Comparison of ENCODE assay signal across 32 mouse cellular contexts in the genomic region with DNA sequence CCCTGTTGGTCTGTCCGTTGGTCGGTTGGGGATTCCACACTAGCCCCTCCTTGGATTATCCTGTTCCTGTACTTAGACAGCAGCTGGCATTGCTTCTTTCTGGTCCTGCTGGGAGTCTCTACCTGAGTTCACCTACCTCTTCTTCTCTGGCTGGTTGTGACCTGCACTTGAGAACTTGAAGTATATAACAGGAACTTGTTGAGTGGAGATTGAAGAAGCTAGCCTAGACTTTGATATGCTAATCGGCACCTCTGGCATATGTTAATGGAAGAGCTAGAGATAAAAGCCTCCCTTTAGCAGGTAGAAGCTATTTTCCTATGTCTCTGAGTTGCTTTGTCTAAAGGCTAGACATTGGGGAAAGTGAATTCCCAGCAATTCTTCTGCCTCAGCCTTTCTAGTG. TPM values are rescaled to one million over a fixed set of nuclear protein-coding genes. Genes with fewer than 3 reads are reported as not detected.
"Had no signal": no experiment of that assay in that cellular context is flagged by ENCODE, and none has a peak within 500 bp of the region (broad histone marks: within the 10 kb centered on the region; RNA-seq: fewer than 3 reads in every experiment).

No protein-coding gene starts in this region.

- DNase-seq: heart, postnatal 10 days; heart, postnatal 14 days; heart, postnatal 36 days; heart, postnatal 4 days; kidney, adult 11 months; kidney, adult 18-20 months; kidney, adult 2 months; kidney, adult 8-10 months; kidney, adult 9 months; kidney, postnatal 10 days; kidney, postnatal 14 days; kidney, postnatal 25 days; kidney, postnatal 36 days; kidney, postnatal 4 days; layer of hippocampus, adult 9-11 months; layer of hippocampus, postnatal 36 days had no signal

- H3K4me3 ChIP-seq: heart, embryonic 12.5 days; heart, embryonic 13.5 days; heart, embryonic 15.5 days; hindbrain, embryonic 10.5 days; hindbrain, embryonic 12.5 days; hindbrain, embryonic 13.5 days; hindbrain, embryonic 15.5 days; intestine, embryonic 15.5 days; kidney, embryonic 15.5 days; layer of hippocampus, adult 2 months; left cerebral cortex, adult 2 months had no signal

- H3K36me3 ChIP-seq: heart, embryonic 12.5 days; heart, embryonic 13.5 days; heart, embryonic 15.5 days; hindbrain, embryonic 10.5 days; hindbrain, embryonic 12.5 days; hindbrain, embryonic 13.5 days; hindbrain, embryonic 15.5 days; intestine, embryonic 15.5 days; kidney, embryonic 15.5 days had no signal

- H3K27ac ChIP-seq: heart, embryonic 13.5 days; heart, embryonic 15.5 days; hindbrain, embryonic 10.5 days; hindbrain, embryonic 12.5 days; hindbrain, embryonic 13.5 days; hindbrain, embryonic 14.5 days; hindbrain, embryonic 15.5 days; hindbrain, postnatal 0 days; intestine, embryonic 15.5 days; kidney, embryonic 15.5 days; kidney, postnatal 0 days; layer of hippocampus, adult 2 months; left cerebral cortex, adult 2 months had no signal

- H3K9ac ChIP-seq: heart, embryonic 12.5 days; heart, embryonic 13.5 days; heart, embryonic 15.5 days; hindbrain, embryonic 12.5 days; hindbrain, embryonic 13.5 days; hindbrain, embryonic 14.5 days; hindbrain, embryonic 15.5 days; intestine, embryonic 15.5 days; kidney, embryonic 15.5 days had no signal

- H3K4me1 ChIP-seq: heart, embryonic 12.5 days; heart, embryonic 13.5 days; heart, embryonic 15.5 days; hindbrain, embryonic 10.5 days; hindbrain, embryonic 12.5 days; hindbrain, embryonic 13.5 days; hindbrain, embryonic 15.5 days; intestine, embryonic 15.5 days; kidney, embryonic 15.5 days had no signal

- H3K9me3 ChIP-seq: heart, embryonic 12.5 days; heart, embryonic 13.5 days; heart, embryonic 15.5 days; hindbrain, embryonic 10.5 days; hindbrain, embryonic 12.5 days; hindbrain, embryonic 13.5 days; hindbrain, embryonic 15.5 days; intestine, embryonic 15.5 days; kidney, embryonic 15.5 days had no signal

RNA-seq across cellular contexts. Expression of a gene that starts 52.6 kb away (rescaled TPM):
- total RNA-seq: heart, postnatal 10 days; heart, postnatal 14 days; heart, postnatal 25 days; heart, postnatal 36 days; heart, postnatal 4 days; hematopoietic stem cell, adult 5-6 weeks had no signal

RNA-seq across cellular contexts. Expression of a gene that starts 53.0 kb away (rescaled TPM):
- total RNA-seq: heart, postnatal 25 days; heart, postnatal 36 days had no signal
